Mouse (Mus musculus): ENCODE data around the gene Thsd1. TPM values are rescaled to one million over a fixed set of nuclear protein-coding genes. Genes with fewer than 3 reads are reported as not detected.

Gene Thsd1
- polyA plus RNA-seq, 1 experiment from 2014 or later, result 1.7 TPM

DNA sequence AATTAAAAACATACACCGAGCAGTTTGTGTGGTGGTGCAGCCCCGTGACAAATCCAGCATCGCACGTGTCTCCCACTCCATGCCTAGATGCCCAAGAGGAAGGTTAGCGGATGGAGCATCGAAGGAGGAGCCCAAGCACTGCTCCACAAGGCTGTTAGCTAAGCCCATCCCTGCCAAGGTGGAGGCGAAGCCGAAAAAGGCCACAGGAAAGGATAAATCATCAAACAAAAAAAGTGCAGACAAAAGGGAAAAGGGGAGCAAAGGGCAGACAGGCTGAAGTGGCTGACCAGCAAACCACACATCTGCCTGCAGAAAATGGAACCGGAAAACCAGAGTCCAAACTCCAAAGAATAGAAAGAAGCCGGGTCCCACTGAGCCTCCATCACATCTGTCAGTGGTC lies 79.9 kb downstream of the Thsd1 start:
- Histone ChIP-seq H3K4me2 (ENCODE audit: low read depth, low read length) (no peak overlapping the region), H3K36me3 (replicated peaks; ENCODE audit: insufficient read depth, low read length) (no peaks in the 10 kb centered on the region), H3K4me1 (ENCODE audit: insufficient read depth) (no peaks in the 10 kb centered on the region), H3K27me3 (ENCODE audit: insufficient read depth, low read length) (no peaks in the 10 kb centered on the region), H3K9ac (replicated peaks) (no peak overlapping the region), H3K9me3 (ENCODE audit: low read length) (no peaks in the 10 kb centered on the region), H3K27ac (ENCODE audit: low read depth) (no peak overlapping the region), H3K4me3 (ENCODE audit: low read depth, low read length) (no peak overlapping the region)
- ATAC-seq (no peak), DNase-seq (no peak)
- WGBS (ENCODE audit: insufficient replicate concordance), result 43% methylated on average over 10 of the region's 10 CpGs
- TF ChIP-seq CTCF (IDR thresholded peaks at IDR 0.05; ENCODE audit: low read depth) (no peak), EP300 (IDR thresholded peaks at IDR 0.05; ENCODE audit: low read depth) (no peak)

Other genes starting within 250 kb of the Thsd1 start
- 4.7 and 5.7 TPM in 2 replicates for gene Atp7b, start 167.0 kb upstream of the Thsd1 start, polyA plus RNA-seq (2015; fragmentation: Nextera tagmentation; extraction: Ambion mirVana)
- 7.8 and 8.7 TPM in 2 replicates for gene Alg11, start 166.6 kb upstream of the Thsd1 start, polyA plus RNA-seq (2015; fragmentation: Nextera tagmentation; extraction: Ambion mirVana)
- gene Nek5, start 102.3 kb upstream of the Thsd1 start, polyA plus RNA-seq (2015; fragmentation: Nextera tagmentation; extraction: Ambion mirVana), result 0.12 and 0.26 TPM in 2 replicates
- gene Nek3, start 60.9 kb upstream of the Thsd1 start, polyA plus RNA-seq (2015; fragmentation: Nextera tagmentation; extraction: Ambion mirVana), result 0.96 and 1.2 TPM in 2 replicates
- gene Ckap2, start 41.5 kb upstream of the Thsd1 start, polyA plus RNA-seq (2015; fragmentation: Nextera tagmentation; extraction: Ambion mirVana), result 9.4 and 10.0 TPM in 2 replicates
- gene Vps36, start 34.5 kb upstream of the Thsd1 start, polyA plus RNA-seq (2015; fragmentation: Nextera tagmentation; extraction: Ambion mirVana), result 10.4 and 10.6 TPM in 2 replicates
- not detected in 2 replicates for gene Tpte, start 56.1 kb downstream of the Thsd1 start, polyA plus RNA-seq (2015; fragmentation: Nextera tagmentation; extraction: Ambion mirVana)
- gene Slc25a15, start 171.3 kb downstream of the Thsd1 start, polyA plus RNA-seq (2015; fragmentation: Nextera tagmentation; extraction: Ambion mirVana), result 54.4 and 57.8 TPM in 2 replicates
- gene Mrps31, start 184.0 kb downstream of the Thsd1 start, polyA plus RNA-seq (2015; fragmentation: Nextera tagmentation; extraction: Ambion mirVana), result 32.6 and 33.7 TPM in 2 replicates

Data from liver, postnatal 0 days (tissue).